Mouse (Mus musculus) ES-E14 (cell line): Measurements from ENCODE around the gene Eif2ak4.

Experiments
- CHD2 ChIP-seq: IDR thresholded peaks from 2 replicates; pipeline ENCODE4 v1.6.1; 2014; ENCODE audit warnings: mild to moderate bottlenecking, low read depth, low read length, inconsistent platforms
- HCFC1 ChIP-seq: IDR thresholded peaks from 2 replicates; pipeline ENCODE4 v1.6.1; 2012; ENCODE audit warnings: low read length, inconsistent platforms, borderline replicate concordance; ENCODE audit not compliant: insufficient read depth
- MAFK ChIP-seq: IDR thresholded peaks from 2 replicates; pipeline ENCODE4 v1.6.1; 2014; ENCODE audit warnings: mild to moderate bottlenecking, low read depth, low read length, inconsistent platforms; ENCODE audit not compliant: insufficient read depth
- ZC3H11A ChIP-seq: IDR thresholded peaks from 2 replicates; pipeline ENCODE4 v1.6.1; 2012; ENCODE audit warnings: low read depth, mild to moderate bottlenecking, inconsistent platforms, low read length, borderline replicate concordance
- ZNF384 ChIP-seq: IDR thresholded peaks from 2 replicates; pipeline ENCODE4 v1.6.1; 2012; ENCODE audit warnings: low read depth, low read length, inconsistent platforms

DNA sequence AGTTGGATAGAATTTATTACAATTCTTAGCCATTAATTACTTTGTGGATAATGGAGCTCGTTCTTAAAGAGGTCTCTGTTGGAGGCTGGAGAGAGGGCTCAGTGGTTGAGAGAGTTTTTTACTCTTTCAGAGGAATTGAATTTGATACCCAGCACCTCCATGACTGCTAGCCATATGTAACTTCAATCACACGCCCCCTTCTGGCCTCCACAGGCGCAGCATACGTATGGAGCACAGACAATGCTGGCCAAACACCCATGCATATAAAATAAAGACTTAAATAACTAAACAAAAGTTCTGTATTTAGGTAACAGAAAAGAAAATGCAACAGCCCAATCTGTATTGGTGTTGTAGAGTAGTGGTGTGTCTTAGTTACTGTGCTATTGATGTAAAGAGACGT lies 43.2 kb downstream of the Eif2ak4 start:
- no peak for TF ChIP-seq CHD2
- no peak for TF ChIP-seq HCFC1
- no peak for TF ChIP-seq ZNF384
- TF ChIP-seq MAFK: no peak
- TF ChIP-seq ZC3H11A: no peak
